Mouse (Mus musculus) lung, adult 2 months (tissue): ENCODE measurements around the gene Ninl.

Experiments
- CTCF ChIP-seq: fragments of 200-500 bp; IDR thresholded peaks from 2 replicates; pipeline ENCODE4 v1.5.1; 2011; ENCODE audit warnings: mild to moderate bottlenecking, low read length, control low read depth; ENCODE audit not compliant: insufficient read depth
- POLR2A ChIP-seq: fragments of 200-500 bp; IDR thresholded peaks from 2 replicates; pipeline ENCODE4 v1.6.1; 2011; ENCODE audit warnings: low read depth, mild to moderate bottlenecking, control low read depth, low read length, borderline replicate concordance; ENCODE audit errors: extremely low read depth

DNA sequence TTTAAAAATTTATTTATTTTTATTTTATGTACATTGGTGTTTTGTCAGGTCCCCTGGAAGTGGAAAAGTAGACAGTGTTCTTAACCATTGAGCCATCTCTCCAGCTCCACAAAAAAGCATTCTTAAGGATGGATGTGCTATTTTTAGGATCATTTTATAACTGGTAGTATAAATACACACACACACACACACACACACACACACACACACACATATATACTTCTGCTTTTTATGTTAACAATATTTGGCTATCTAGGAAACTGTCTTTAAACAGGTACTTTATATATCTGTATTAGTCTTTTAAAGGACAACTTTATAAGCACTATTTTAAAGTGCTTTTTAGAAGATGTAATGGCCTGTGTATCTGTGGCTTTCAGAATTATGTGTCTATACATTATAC lies 57.1 kb downstream of the Ninl start:
- TF ChIP-seq CTCF, result no peak
- TF ChIP-seq POLR2A, result no peak
